ENCODE assay signal across 15 mouse cellular contexts in the genomic region with DNA sequence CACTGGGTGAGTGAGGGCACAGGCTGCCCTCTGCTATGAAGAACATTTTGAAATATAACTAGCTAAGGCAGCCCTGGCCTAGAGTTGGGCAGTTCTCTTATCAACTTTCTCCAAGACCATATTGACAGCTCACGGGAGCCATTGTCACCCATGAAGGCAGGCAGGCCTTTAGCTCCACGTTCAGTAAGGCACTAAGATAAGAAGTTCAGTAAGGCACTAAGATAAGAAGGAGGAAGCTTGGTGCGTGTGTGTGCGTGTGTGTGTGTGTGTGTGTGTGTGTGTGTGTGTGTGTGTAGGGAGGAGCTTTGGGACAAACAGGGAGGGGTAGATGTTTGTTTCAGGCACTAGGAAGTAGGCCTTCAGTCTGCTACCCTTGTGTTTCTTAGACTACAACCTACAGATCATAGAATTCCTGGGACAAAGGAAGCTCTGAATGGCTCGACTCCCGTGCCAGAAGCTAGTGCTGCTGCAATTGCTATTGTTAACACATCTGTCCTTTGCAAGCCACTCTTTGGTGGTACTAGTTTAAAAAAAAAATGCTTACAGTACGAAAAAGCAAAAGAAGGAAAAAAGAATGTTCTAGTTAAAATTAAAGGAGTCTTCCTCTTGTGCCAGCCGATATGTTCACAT.
DNase-seq lines count a peak whose midpoint lies in the region; ATAC-seq lines count a peak whose summit lies in the region.
"Had no signal": no experiment of that assay in that cellular context is flagged by ENCODE, and none has a peak within 500 bp of the region (broad histone marks: within the 10 kb centered on the region; RNA-seq: fewer than 3 reads in every experiment).

No protein-coding gene starts in this region.

- no peaks in the 10 kb centered on the region for H3K36me3 ChIP-seq in hindbrain, embryonic 14.5 days (replicated peaks; ENCODE audit: control insufficient read depth, insufficient read depth)
- no peaks in the 10 kb centered on the region for H3K36me3 ChIP-seq in hindbrain, embryonic 11.5 days (ENCODE audit: control insufficient read depth, insufficient read depth, low read length)
- H3K36me3 ChIP-seq in forebrain, embryonic 16.5 days (ENCODE audit: control insufficient read depth, insufficient read depth): no peaks in the 10 kb centered on the region
- H3K36me3 ChIP-seq in stomach, embryonic 16.5 days (ENCODE audit: control insufficient read depth, insufficient read depth, low read length): no peaks in the 10 kb centered on the region
- H3K36me3 ChIP-seq: embryonic facial prominence, embryonic 12.5 days; limb, embryonic 12.5 days; neural tube, embryonic 12.5 days had no signal

- no peaks in the 10 kb centered on the region for H3K27me3 ChIP-seq in hindbrain, embryonic 14.5 days (ENCODE audit: control insufficient read depth, insufficient read depth, low read length)
- H3K27me3 ChIP-seq in hindbrain, embryonic 11.5 days (ENCODE audit: control insufficient read depth, insufficient read depth, low read length): no peaks in the 10 kb centered on the region
- H3K27me3 ChIP-seq in forebrain, embryonic 16.5 days (replicated peaks; ENCODE audit: control insufficient read depth, insufficient read depth, low read length): no peaks in the 10 kb centered on the region
- H3K27me3 ChIP-seq in stomach, embryonic 16.5 days (ENCODE audit: control insufficient read depth, insufficient read depth, low read length): no peaks in the 10 kb centered on the region
- H3K27me3 ChIP-seq: embryonic facial prominence, embryonic 12.5 days; limb, embryonic 12.5 days; neural tube, embryonic 12.5 days had no signal

- no peak for DNase-seq in hindbrain, embryonic 14.5 days (ENCODE audit: low spot score)
- DNase-seq in hindbrain, embryonic 11.5 days (ENCODE audit: low spot score): no peak
- DNase-seq in left cerebral cortex, adult 18-20 months (ENCODE audit: low spot score in 2 of 2): no peak
- no peak for DNase-seq in cerebellum, adult 18-20 months
- DNase-seq: cerebellum, adult 9-10 months; heart, adult 11 months; kidney, adult 11 months; lung, postnatal 4 days; right cerebral cortex, adult 18-20 months had no signal

- ATAC-seq in hindbrain, embryonic 14.5 days (ENCODE audit: low FRiP score): no peak
- ATAC-seq in hindbrain, embryonic 11.5 days (ENCODE audit: low FRiP score): no peak
- ATAC-seq in forebrain, embryonic 16.5 days: no peak
- ATAC-seq in megakaryocyte, adult 5-6 weeks (ENCODE audit: poor library complexity, severe bottlenecking): 0 out of 2 replicates have a peak, but pooled peaks have one; percentile 14
- ATAC-seq in stomach, embryonic 16.5 days (ENCODE audit: insufficient read depth, low FRiP score): peak; percentile 69; the same call in 1 of the 2 replicates

- 52% methylated on average over 8 of the region's 8 CpGs for WGBS in hindbrain, embryonic 14.5 days
- 63% methylated on average over 8 of the region's 8 CpGs for WGBS in hindbrain, embryonic 11.5 days
- WGBS in forebrain, embryonic 16.5 days: 51% methylated on average over 8 of the region's 8 CpGs
- 59% methylated on average over 8 of the region's 8 CpGs for WGBS in stomach, embryonic 16.5 days

- peaks cover 28% of the 10 kb centered on the region for H3K4me1 ChIP-seq in hindbrain, embryonic 14.5 days (replicated peaks; ENCODE audit: control insufficient read depth, insufficient read depth, low read length)
- H3K4me1 ChIP-seq in hindbrain, embryonic 11.5 days (replicated peaks; ENCODE audit: control insufficient read depth, insufficient read depth, low read length): no peaks in the 10 kb centered on the region
- peaks cover 20% of the 10 kb centered on the region for H3K4me1 ChIP-seq in forebrain, embryonic 16.5 days (replicated peaks; ENCODE audit: control insufficient read depth, insufficient read depth, low read length)
- 0 out of 2 replicates have a peak, but pooled peaks cover 4% of the 10 kb centered on the region for H3K4me1 ChIP-seq in stomach, embryonic 16.5 days (ENCODE audit: control insufficient read depth, insufficient read depth, low read length)
- H3K4me1 ChIP-seq: limb, embryonic 12.5 days; neural tube, embryonic 12.5 days had no signal

- H3K4me3 ChIP-seq in hindbrain, embryonic 14.5 days (replicated peaks; ENCODE audit: low read length): no peak overlapping the region
- H3K4me3 ChIP-seq in hindbrain, embryonic 11.5 days (ENCODE audit: low read depth, low read length): no peak overlapping the region
- no peak overlapping the region for H3K4me3 ChIP-seq in forebrain, embryonic 16.5 days (replicated peaks; ENCODE audit: low read length)
- H3K4me3 ChIP-seq in stomach, embryonic 16.5 days (replicated peaks; ENCODE audit: low read length): no peak overlapping the region
- H3K4me3 ChIP-seq: embryonic facial prominence, embryonic 12.5 days; limb, embryonic 12.5 days; neural tube, embryonic 12.5 days had no signal

- H3K9ac ChIP-seq in hindbrain, embryonic 14.5 days: peak overlapping the region; percentile 8; the same call in 1 of the 2 replicates
- H3K9ac ChIP-seq in hindbrain, embryonic 11.5 days (ENCODE audit: low read depth, low read length): no peak overlapping the region
- H3K9ac ChIP-seq in forebrain, embryonic 16.5 days (replicated peaks; ENCODE audit: low read depth, low read length): no peak overlapping the region
- no peak overlapping the region for H3K9ac ChIP-seq in stomach, embryonic 16.5 days (ENCODE audit: low read length)
- H3K9ac ChIP-seq: embryonic facial prominence, embryonic 12.5 days; limb, embryonic 12.5 days; neural tube, embryonic 12.5 days had no signal

- no peak overlapping the region for H3K4me2 ChIP-seq in hindbrain, embryonic 14.5 days (replicated peaks)
- no peak overlapping the region for H3K4me2 ChIP-seq in hindbrain, embryonic 11.5 days (replicated peaks; ENCODE audit: low read depth, low read length)
- H3K4me2 ChIP-seq in forebrain, embryonic 16.5 days (ENCODE audit: low read length): no peak overlapping the region
- H3K4me2 ChIP-seq in stomach, embryonic 16.5 days (ENCODE audit: low read depth, low read length): no peak overlapping the region
- H3K4me2 ChIP-seq: embryonic facial prominence, embryonic 12.5 days; limb, embryonic 12.5 days; neural tube, embryonic 12.5 days had no signal

- no peaks in the 10 kb centered on the region for H3K9me3 ChIP-seq in hindbrain, embryonic 14.5 days (ENCODE audit: control insufficient read depth, low read length)
- no peaks in the 10 kb centered on the region for H3K9me3 ChIP-seq in hindbrain, embryonic 11.5 days (ENCODE audit: control insufficient read depth, low read length)
- no peaks in the 10 kb centered on the region for H3K9me3 ChIP-seq in forebrain, embryonic 16.5 days (ENCODE audit: control insufficient read depth, low read length)
- no peaks in the 10 kb centered on the region for H3K9me3 ChIP-seq in stomach, embryonic 16.5 days (replicated peaks; ENCODE audit: control insufficient read depth, low read length)
- H3K9me3 ChIP-seq: embryonic facial prominence, embryonic 12.5 days; limb, embryonic 12.5 days; neural tube, embryonic 12.5 days had no signal

- H3K27ac ChIP-seq in hindbrain, embryonic 14.5 days: peak overlapping the region; percentile 48; the same call in 1 of the 2 replicates
- H3K27ac ChIP-seq in hindbrain, embryonic 11.5 days (ENCODE audit: low read depth, low read length): no peak overlapping the region
- peak overlapping the region; percentile 1; the same call in 1 of the 2 replicates for H3K27ac ChIP-seq in forebrain, embryonic 16.5 days (ENCODE audit: low read length)
- H3K27ac ChIP-seq in stomach, embryonic 16.5 days (ENCODE audit: low read length): peak overlapping the region; percentile 62; the same call in 1 of the 2 replicates
- H3K27ac ChIP-seq: embryonic facial prominence, embryonic 12.5 days; limb, embryonic 12.5 days; neural tube, embryonic 12.5 days had no signal

Comparison
In these comparisons a context has a peak if more than half of its experiments do, and no peak if none do; other contexts are left out.
1. ATAC-seq: peak in megakaryocyte, adult 5-6 weeks (single experiment) and stomach, embryonic 16.5 days (single experiment); none in hindbrain, embryonic 14.5 days (single experiment), hindbrain, embryonic 11.5 days (single experiment) and forebrain, embryonic 16.5 days (single experiment).